Comparison of ENCODE assay signal across 27 mouse cellular contexts in the genomic region with DNA sequence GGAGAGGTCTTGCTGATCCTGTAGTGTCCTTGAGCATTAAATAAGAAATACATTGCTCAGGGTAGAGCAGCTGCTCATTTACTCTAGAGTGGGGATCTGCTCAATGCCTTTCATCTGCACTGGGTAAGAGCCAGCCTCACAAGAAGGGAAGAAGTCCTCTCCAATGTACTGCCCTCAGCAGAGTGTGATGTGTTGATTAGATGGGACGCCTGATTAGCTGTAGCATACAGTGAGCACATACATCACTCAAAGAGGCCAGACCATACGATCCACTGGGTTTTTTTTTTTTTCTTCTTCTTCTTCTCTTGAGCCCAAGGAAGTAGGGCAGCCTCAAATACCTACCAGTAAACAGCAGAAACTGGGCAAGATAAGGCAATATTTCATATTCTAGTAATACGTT.
"Had no signal": no experiment of that assay in that cellular context is flagged by ENCODE, and none has a peak within 500 bp of the region (broad histone marks: within the 10 kb centered on the region; RNA-seq: fewer than 3 reads in every experiment).

No protein-coding gene starts in this region.

- H3K9ac ChIP-seq: heart, embryonic 13.5 days; heart, embryonic 15.5 days; hindbrain, embryonic 13.5 days; hindbrain, embryonic 15.5 days; kidney, embryonic 15.5 days; limb, embryonic 12.5 days had no signal

- H3K9me3 ChIP-seq: heart, embryonic 13.5 days; heart, embryonic 15.5 days; hindbrain, embryonic 13.5 days; hindbrain, embryonic 15.5 days; kidney, embryonic 15.5 days; limb, embryonic 10.5 days; limb, embryonic 12.5 days had no signal

- H3K27ac ChIP-seq: gastrocnemius, adult 2 months; heart, adult 2 months; heart, embryonic 13.5 days; heart, embryonic 15.5 days; hindbrain, embryonic 13.5 days; hindbrain, embryonic 15.5 days; hindbrain, postnatal 0 days; kidney, embryonic 15.5 days; kidney, postnatal 0 days; limb, embryonic 10.5 days; limb, embryonic 12.5 days had no signal

- DNase-seq: gastrocnemius, adult 2 months; gastrocnemius, postnatal 10 days; gastrocnemius, postnatal 36 days; heart, adult 11 months; heart, adult 2 months; heart, postnatal 14 days; heart, postnatal 36 days; kidney, adult 11 months; kidney, adult 2 months; kidney, adult 9 months; kidney, postnatal 14 days; kidney, postnatal 36 days; layer of hippocampus, adult 9-11 months; layer of hippocampus, postnatal 36 days; liver had no signal

- H3K36me3 ChIP-seq: heart, embryonic 13.5 days; heart, embryonic 15.5 days; hindbrain, embryonic 13.5 days; hindbrain, embryonic 15.5 days; kidney, embryonic 15.5 days; limb, embryonic 10.5 days; limb, embryonic 12.5 days had no signal

- H3K4me2 ChIP-seq: heart, embryonic 11.5 days; heart, embryonic 13.5 days; heart, embryonic 15.5 days; hindbrain, embryonic 13.5 days; hindbrain, embryonic 15.5 days; kidney, embryonic 15.5 days; limb, embryonic 12.5 days; liver, embryonic 11.5 days had no signal

- H3K4me3 ChIP-seq: gastrocnemius, adult 2 months; heart, adult 2 months; heart, embryonic 13.5 days; heart, embryonic 15.5 days; hindbrain, embryonic 13.5 days; hindbrain, embryonic 15.5 days; kidney, embryonic 15.5 days; limb, embryonic 10.5 days; limb, embryonic 12.5 days had no signal

- ATAC-seq: hindbrain, postnatal 0 days; intestine, embryonic 16.5 days had no signal

- H3K27me3 ChIP-seq: heart, embryonic 13.5 days; heart, embryonic 15.5 days; hindbrain, embryonic 13.5 days; hindbrain, embryonic 15.5 days; kidney, embryonic 15.5 days; limb, embryonic 12.5 days had no signal

- H3K4me1 ChIP-seq: heart, embryonic 13.5 days; heart, embryonic 15.5 days; hindbrain, embryonic 13.5 days; hindbrain, embryonic 15.5 days had no signal
